Mouse (Mus musculus): ENCODE results near the gene Ebf4. TPM values are rescaled to one million over a fixed set of nuclear protein-coding genes. Genes with fewer than 3 reads are reported as not detected.

Gene Ebf4
- polyA plus RNA-seq, 1 experiment from 2014 or later = 1.6 TPM

GRCm38 (mm10) chr2:130275649-130276048 is 19.3 kb upstream of the Ebf4 start:
- Histone ChIP-seq H3K9me3 (no peaks in the 10 kb centered on the region), H3K36me3 (peaks cover 50% of the 10 kb centered on the region), H3K27ac (no peak overlapping the region), H3K9ac (peak overlapping the region; percentile 92; the same call in 1 of the 2 replicates), H3K4me3 (peak overlapping the region; percentile 92), H3K4me1 (peaks cover 26% of the 10 kb centered on the region), H3K27me3 (no peaks in the 10 kb centered on the region), H3K4me2 (peak overlapping the region; percentile 73)
- 36% methylated on average over 6 of the region's 6 CpGs for WGBS
- no peak for ATAC-seq (ENCODE audit: borderline replicate concordance, extremely low read depth, low FRiP score, low TSS enrichment)

GRCm38 (mm10) chr2:130279600-130280091 is 15.3 kb upstream of the Ebf4 start:
- no peak for ATAC-seq (ENCODE audit: borderline replicate concordance, extremely low read depth, low FRiP score, low TSS enrichment)
- Histone ChIP-seq H3K4me3 (no peak overlapping the region), H3K9ac (no peak overlapping the region), H3K4me2 (no peak overlapping the region), H3K4me1 (peaks cover 33% of the 10 kb centered on the region), H3K9me3 (no peaks in the 10 kb centered on the region), H3K27ac (no peak overlapping the region), H3K36me3 (peaks cover 60% of the 10 kb centered on the region), H3K27me3 (no peaks in the 10 kb centered on the region)
- WGBS = 36% methylated on average over 8 of the region's 8 CpGs

DNA sequence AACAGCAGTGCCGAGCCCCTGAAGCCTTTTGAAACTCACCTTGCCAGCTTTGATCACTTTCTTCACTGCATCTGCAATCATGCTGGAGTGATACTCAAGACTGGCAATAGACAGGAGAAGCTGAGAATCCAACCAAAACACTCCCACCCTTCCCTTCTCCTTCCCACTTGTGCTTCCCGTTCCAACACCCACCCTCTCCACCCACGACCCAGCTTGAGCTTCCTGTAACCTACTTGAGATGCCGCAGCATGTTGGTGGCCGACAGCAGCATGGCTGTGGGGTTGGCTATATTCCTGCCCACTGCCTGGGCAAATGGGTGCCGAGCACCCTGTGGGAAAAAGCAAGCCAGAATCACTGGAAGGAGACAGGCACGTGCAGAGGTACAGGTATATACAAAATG is 14.7 kb upstream of the Ebf4 start:
- H3K27me3 ChIP-seq = no peaks in the 10 kb centered on the region
- no peaks in the 10 kb centered on the region for H3K9me3 ChIP-seq
- H3K27ac ChIP-seq = no peak overlapping the region
- H3K9ac ChIP-seq = no peak overlapping the region
- no peak overlapping the region for H3K4me3 ChIP-seq
- H3K36me3 ChIP-seq = peaks cover 60% of the 10 kb centered on the region
- peaks cover 34% of the 10 kb centered on the region for H3K4me1 ChIP-seq
- H3K4me2 ChIP-seq = no peak overlapping the region
- 42% methylated on average over 7 of the region's 7 CpGs for WGBS
- ATAC-seq (ENCODE audit: borderline replicate concordance, extremely low read depth, low FRiP score, low TSS enrichment) = no peak

DNA sequence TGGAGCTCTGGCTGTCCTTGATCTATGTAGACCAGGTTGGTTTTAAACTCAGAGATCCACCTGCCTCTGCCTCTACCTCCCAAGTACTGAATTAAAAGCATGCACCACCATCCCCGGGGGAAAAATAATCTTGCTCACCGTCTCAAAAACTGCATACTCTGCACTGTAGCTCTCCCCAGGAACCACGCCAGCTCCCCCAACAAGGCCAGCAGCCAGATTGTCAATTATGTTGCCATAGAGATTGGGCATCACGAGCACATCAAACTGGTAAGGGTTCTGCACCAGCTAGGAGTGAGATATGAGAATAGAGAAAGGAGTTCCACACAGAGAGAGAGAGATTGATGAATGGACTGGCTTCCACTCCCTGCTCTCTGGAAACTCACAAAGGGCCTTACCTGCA is 14.2 kb upstream of the Ebf4 start:
- H3K27ac ChIP-seq = no peak overlapping the region
- H3K4me2 ChIP-seq = no peak overlapping the region
- H3K4me3 ChIP-seq = no peak overlapping the region
- H3K36me3 ChIP-seq = peaks cover 55% of the 10 kb centered on the region
- H3K9ac ChIP-seq = no peak overlapping the region
- 57% methylated on average over 4 of the region's 4 CpGs for WGBS
- H3K9me3 ChIP-seq = no peaks in the 10 kb centered on the region
- no peaks in the 10 kb centered on the region for H3K27me3 ChIP-seq
- H3K4me1 ChIP-seq = peaks cover 28% of the 10 kb centered on the region
- ATAC-seq (ENCODE audit: borderline replicate concordance, extremely low read depth, low FRiP score, low TSS enrichment) = no peak

DNA sequence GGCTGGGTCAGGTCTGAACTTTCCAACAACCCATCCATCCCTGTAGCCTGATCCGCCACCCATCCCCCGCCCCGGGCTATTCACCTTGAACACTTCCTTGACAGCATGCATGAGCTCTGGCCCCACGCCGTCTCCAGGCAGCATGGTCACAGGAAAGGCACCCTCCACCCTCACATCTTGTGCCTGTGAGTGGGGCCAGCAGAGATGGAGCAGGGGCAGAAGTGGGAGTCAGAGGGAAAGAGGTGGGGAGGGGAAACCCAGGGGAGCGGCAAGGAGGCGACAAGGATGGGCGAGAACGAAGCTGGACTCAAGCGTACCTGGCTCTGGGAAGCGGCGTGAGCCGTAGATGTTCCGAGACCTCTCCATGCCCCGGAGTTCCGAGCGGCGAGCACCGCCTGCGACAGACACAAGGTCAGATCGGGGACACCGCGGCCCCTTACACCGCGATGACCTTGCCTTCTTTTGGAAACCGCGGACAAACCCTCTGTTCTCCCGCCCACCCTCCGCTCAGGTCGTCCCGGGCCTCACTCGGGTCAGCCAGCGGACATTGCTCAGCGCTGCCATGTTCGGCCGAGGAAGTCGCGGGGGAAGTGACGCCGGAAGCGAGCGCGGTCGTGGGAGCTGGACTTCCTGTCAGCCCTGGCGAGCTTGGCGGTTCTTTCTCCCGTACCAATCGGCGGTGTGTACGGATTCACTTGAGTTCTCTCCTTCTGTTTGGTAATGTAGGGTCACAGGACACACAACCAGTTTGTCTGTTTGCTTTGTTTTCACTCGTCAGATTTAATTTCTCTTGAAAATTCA is 10.9 kb upstream of the Ebf4 start, which contains the start of gene Idh3b:
Gene Idh3b, minus strand, starts transcription at position 694 of the 801 bp plus-strand sequence.
- Histone ChIP-seq H3K9ac (peak within 1 kb of the TSS; percentile 85), H3K4me2 (peak within 1 kb of the TSS; percentile 87), H3K27me3 (no peaks in the 10 kb centered on the region), H3K4me1 (peaks cover 12% of the 10 kb centered on the region), H3K4me3 (peak within 1 kb of the TSS; percentile 83), H3K36me3 (peaks cover 26% of the 10 kb centered on the region), H3K27ac (peak within 1 kb of the TSS; percentile 57), H3K9me3 (no peaks in the 10 kb centered on the region)
- ATAC-seq (ENCODE audit: borderline replicate concordance, extremely low read depth, low FRiP score, low TSS enrichment) = peak; percentile 91
- under 1% methylated on average over 51 of the region's 51 CpGs for WGBS

GRCm38 (mm10) chr2:130289086-130289485 is 5.9 kb upstream of the Ebf4 start:
- Histone ChIP-seq H3K9me3 (no peaks in the 10 kb centered on the region), H3K4me2 (no peak overlapping the region), H3K36me3 (no peaks in the 10 kb centered on the region), H3K27me3 (peaks cover 18% of the 10 kb centered on the region), H3K4me1 (peaks cover 5% of the 10 kb centered on the region; the same call in 1 of the 2 replicates), H3K27ac (no peak overlapping the region), H3K9ac (no peak overlapping the region), H3K4me3 (no peak overlapping the region)
- no peak for ATAC-seq (ENCODE audit: borderline replicate concordance, extremely low read depth, low FRiP score, low TSS enrichment)
- 49% methylated on average over 4 of the region's 4 CpGs for WGBS

- H3K36me3 ChIP-seq = no peaks in the 10 kb centered on the region
- H3K4me1 ChIP-seq = peaks cover 12% of the 10 kb centered on the region
- H3K27me3 ChIP-seq = peaks cover 26% of the 10 kb centered on the region
- H3K9ac ChIP-seq = no peak overlapping the region
- no peak for ATAC-seq (ENCODE audit: borderline replicate concordance, extremely low read depth, low FRiP score, low TSS enrichment)
- WGBS = 7% methylated on average over 8 of the region's 8 CpGs
- H3K27ac ChIP-seq = no peak overlapping the region
- H3K9me3 ChIP-seq = no peaks in the 10 kb centered on the region
- no peak overlapping the region for H3K4me2 ChIP-seq
- no peak overlapping the region for H3K4me3 ChIP-seq
Observed at GRCm38 (mm10) chr2:130291434-130291833, 3.5 kb upstream of the Ebf4 start.

- Histone ChIP-seq H3K4me1 (peaks cover 12% of the 10 kb centered on the region), H3K36me3 (no peaks in the 10 kb centered on the region), H3K9me3 (no peaks in the 10 kb centered on the region), H3K27ac (no peak overlapping the region), H3K4me2 (no peak overlapping the region), H3K9ac (no peak overlapping the region), H3K4me3 (no peak overlapping the region), H3K27me3 (peaks cover 37% of the 10 kb centered on the region)
- no peak for ATAC-seq (ENCODE audit: borderline replicate concordance, extremely low read depth, low FRiP score, low TSS enrichment)
- WGBS = 54% methylated on average over 3 of the region's 3 CpGs
Observed at GRCm38 (mm10) chr2:130293009-130293408, 2.0 kb upstream of the Ebf4 start.

- no peak overlapping the region; the same call in 1 of the 2 replicates for H3K4me2 ChIP-seq
- no peak overlapping the region for H3K9ac ChIP-seq
- no peak overlapping the region for H3K27ac ChIP-seq
- peak; percentile 37; the same call in 1 of the 2 replicates for ATAC-seq (ENCODE audit: borderline replicate concordance, extremely low read depth, low FRiP score, low TSS enrichment)
- peaks cover 37% of the 10 kb centered on the region for H3K27me3 ChIP-seq
- no peaks in the 10 kb centered on the region for H3K36me3 ChIP-seq
- peaks cover 12% of the 10 kb centered on the region for H3K4me1 ChIP-seq
- 5% methylated on average over 4 of the region's 4 CpGs for WGBS
- no peak overlapping the region for H3K4me3 ChIP-seq
- no peaks in the 10 kb centered on the region for H3K9me3 ChIP-seq
Observed at GRCm38 (mm10) chr2:130293486-130293885, 1.5 kb upstream of the Ebf4 start.

- H3K4me3 ChIP-seq = peak overlapping the region; percentile 74
- H3K36me3 ChIP-seq = no peaks in the 10 kb centered on the region
- peaks cover 12% of the 10 kb centered on the region for H3K4me1 ChIP-seq
- H3K27me3 ChIP-seq = peaks cover 37% of the 10 kb centered on the region
- peak overlapping the region; percentile 81 for H3K4me2 ChIP-seq
- H3K9ac ChIP-seq = peak overlapping the region; percentile 54
- no peaks in the 10 kb centered on the region for H3K9me3 ChIP-seq
- 7% methylated on average over 20 of the region's 20 CpGs for WGBS
- H3K27ac ChIP-seq = no peak overlapping the region
- no peak for ATAC-seq (ENCODE audit: borderline replicate concordance, extremely low read depth, low FRiP score, low TSS enrichment)
Observed at GRCm38 (mm10) chr2:130294218-130294935, 592 bp upstream of the Ebf4 start.

- peak overlapping the region; percentile 54 for H3K9ac ChIP-seq
- 0% methylated on average over 53 of the region's 99 CpGs for WGBS
- peaks cover 37% of the 10 kb centered on the region for H3K27me3 ChIP-seq
- ATAC-seq (ENCODE audit: borderline replicate concordance, extremely low read depth, low FRiP score, low TSS enrichment) = peak; percentile 45
- peak overlapping the region; percentile 74 for H3K4me3 ChIP-seq
- H3K4me2 ChIP-seq = peak overlapping the region; percentile 81
- H3K27ac ChIP-seq = no peak overlapping the region; the same call in 1 of the 2 replicates
- H3K9me3 ChIP-seq = no peaks in the 10 kb centered on the region
- peaks cover 12% of the 10 kb centered on the region for H3K4me1 ChIP-seq
- no peaks in the 10 kb centered on the region for H3K36me3 ChIP-seq
Observed at GRCm38 (mm10) chr2:130295331-130296133, 563 bp downstream of the Ebf4 start.
